Mouse (Mus musculus): ENCODE results near the gene Prss22.
"Not testable (repeated sequence)": the region's sequence is repeated elsewhere in the genome, so short reads cannot be mapped to it uniquely, and the experiment has no call there.

Prss22 gene

DNA sequence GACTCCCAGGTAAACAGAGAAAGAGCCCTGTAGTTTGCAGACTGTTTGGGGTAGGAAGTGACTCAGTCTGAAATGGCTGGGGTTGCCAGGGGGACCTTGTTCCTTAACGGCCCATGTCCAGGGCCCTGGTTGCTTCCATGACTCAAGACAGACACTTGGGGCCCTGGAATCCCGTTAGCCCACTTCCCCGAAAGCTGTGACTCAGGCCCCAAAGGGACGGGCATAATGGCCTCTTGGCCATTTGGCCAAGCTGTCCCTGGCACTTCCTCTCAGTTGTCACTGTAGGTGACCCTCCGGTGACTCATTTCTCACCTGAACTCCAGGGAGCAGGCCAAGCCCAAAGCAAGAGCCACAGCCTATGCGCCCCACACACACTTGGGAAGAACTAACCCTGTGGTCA lies 483 bp upstream of the Prss22 start:
- DNase-seq (ENCODE audit: low read depth in 2 of 2, low spot score in 2 of 2), result no peak

DNA sequence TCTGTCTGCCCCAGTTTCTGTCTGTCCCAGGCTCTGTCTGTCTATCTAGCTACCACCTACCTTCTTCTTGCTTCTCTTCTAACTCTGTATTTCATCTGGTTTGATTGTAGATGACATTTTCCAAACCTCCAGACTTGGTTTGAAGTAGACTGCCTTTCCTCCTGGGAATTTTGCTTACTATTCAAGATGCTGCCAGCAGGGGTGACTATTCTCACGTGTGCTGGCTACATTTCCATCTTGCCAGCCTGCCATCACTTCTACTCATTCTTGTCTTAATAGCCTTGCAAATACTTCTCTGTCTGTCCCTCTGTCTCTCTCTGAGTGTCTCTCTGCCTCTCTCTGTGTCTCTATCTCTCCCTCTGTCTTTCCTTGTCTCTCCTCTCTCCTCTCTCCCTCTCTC lies 2.5 kb downstream of the Prss22 start:
- DNase-seq (ENCODE audit: low read depth in 2 of 2, low spot score in 2 of 2), result no peak

DNA sequence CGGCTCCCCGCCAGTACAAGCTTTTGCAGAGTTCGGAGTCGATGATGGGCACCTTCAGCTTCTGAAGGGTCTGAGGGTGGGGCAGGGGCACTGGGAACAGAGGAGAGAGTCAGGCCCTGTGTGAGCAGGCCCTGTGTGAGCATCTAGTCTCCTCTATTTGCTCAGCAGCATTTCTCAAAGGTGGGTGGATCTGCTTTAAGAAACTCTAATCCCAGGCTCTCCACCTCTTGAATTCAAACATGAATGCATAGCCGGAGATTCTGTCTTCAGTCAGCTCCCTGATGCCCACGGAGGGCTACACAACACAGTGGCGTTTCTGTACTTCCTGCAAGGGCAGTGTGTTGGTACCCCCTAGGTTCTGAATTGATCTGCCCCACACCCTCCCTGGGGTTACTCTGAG lies 3.2 kb downstream of the Prss22 start:
- DNase-seq (ENCODE audit: low read depth in 2 of 2, low spot score in 2 of 2), result no peak

DNA sequence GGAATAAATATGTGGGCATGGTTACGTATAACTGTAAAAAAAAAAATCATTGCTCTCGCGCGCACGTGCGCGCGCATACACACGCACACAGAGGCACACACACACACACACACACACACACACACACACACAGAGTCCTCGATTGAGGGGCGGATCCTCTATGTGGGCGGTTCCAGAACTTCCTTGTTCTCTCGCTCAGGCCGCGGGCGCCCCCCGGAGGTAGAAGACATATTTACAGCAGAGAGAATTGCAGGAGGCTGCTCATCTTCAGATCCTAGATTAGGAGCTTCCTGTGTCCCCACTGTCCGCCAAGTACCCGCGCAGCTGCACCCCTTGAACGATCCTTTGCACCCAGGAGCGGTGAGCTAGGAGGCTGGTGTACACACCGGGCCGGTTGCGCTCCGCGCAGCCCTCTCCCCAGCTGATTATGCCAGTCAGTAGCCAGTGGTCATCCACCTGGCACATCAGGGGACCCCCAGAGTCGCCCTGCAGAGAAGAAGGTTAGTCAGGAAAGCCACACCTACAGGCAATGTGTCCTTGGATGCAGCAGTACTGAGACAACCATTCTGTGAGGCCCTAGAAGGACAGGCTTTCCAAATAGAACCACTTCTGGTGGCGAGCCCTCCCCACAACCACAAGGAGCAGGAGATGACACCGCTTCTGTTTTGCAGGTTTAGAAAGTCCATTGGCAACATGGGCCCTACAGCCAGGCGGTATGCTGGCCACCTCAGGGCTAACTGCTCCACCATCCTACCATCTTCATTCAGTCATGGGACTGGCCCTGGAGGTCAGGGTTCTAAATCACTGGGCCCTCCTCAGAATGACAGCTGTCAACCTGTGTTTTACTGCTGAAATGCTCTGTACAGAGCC lies 4.1 kb downstream of the Prss22 start:
- DNase-seq (ENCODE audit: low read depth in 2 of 2, low spot score in 2 of 2), result peak; percentile 88 to 94

DNA sequence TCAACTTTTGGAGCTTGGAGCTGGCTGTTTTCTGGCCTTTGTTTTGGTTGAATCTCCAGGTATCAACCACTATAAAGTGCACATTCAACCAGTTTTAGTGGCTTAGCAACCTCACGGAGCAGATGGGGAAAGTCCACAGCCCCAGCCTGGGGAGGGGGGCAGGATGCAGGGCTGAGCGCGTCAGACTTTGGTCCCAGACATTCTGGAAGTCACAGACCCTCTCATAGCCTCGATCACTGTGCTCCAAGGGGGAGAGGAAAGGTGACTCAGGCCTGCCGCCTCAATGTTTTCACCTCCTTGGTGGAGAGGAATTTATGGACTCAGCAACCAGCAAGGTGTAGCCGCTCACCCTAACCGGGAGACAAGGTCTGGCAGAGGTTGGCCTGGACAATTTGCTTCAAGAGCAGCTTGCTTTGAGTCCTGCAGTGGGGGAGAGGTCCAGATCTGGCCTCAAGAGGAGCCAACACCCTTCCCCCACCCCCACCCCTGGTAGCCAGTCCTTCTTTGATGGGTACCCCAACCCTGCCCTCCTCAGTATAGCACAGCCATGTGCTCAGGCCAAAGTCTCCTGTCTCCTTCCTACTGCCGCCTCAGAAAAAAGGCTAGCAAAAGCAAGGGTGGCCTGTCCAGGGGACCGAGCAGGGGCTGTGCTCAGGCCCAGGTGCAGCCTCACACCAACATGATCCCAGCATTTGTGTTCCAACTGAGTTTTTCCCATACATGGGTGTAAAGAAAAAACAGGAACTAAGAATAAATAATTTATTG lies 4.9 kb downstream of the Prss22 start:
- no peak for DNase-seq (ENCODE audit: low read depth in 2 of 2, low spot score in 2 of 2)

DNA sequence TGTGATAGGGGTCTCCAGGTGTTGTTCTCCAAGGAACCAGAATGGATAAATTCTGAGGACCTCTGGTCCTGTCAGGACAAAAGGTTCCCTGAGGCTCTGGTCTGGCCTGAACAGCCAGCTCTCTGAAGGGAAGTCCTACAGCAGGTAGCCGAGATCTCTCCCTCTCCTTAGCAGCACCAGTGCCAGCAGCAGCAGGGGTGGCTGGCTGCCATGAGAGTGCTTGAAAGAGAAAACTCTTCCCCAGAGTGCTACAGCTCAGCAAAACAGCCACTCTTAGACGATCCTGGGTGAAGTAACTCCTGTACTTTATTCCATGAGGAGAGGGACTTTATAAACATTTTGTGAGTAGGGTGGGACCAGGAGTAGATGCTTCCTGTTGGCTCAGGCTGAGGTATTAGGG lies 8.1 kb downstream of the Prss22 start:
- DNase-seq (ENCODE audit: low read depth in 2 of 2, low spot score in 2 of 2), result no peak

DNA sequence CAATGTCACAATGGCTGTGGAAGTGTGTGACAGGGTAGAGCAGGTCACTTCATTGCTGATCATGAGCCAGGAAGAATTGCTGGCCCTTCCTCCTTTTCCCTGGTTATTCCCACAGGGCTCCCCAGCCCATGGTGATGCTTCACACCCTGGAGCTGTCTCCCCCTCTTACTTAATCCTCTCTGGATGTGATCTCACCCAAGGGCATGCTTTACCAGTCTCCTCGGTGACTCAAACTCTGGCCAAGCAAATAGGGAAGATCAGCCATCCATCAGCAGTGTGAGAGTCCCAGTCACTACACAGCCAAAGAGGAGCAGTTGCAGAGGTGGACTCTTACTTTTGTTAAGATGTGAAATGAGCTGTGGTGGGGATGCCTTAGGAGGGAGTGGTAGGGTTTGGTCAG lies 12.9 kb downstream of the Prss22 start:
- DNase-seq (ENCODE audit: low read depth in 2 of 2, low spot score in 2 of 2), result no peak

DNA sequence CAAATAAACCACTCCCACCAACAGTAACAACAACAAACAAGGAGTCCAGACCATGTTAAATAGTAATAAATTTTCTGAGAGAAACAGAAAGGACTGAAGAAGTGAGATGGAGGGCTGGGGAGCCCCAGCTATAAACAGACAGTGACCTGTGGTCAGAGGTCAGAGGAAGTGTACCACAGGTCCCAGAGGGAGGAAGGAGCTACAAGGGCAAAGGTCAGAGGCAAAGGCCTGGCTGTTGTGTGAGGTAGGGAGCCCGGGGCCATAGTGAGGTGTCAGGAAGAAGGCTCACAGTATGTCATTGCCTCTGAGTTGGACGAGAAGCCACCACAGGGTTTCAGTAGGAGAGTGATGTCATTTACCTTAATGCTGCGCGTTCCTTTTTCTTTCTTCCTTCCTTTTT lies 15.0 kb downstream of the Prss22 start:
- no peak for DNase-seq (ENCODE audit: low read depth in 2 of 2, low spot score in 2 of 2)

DNA sequence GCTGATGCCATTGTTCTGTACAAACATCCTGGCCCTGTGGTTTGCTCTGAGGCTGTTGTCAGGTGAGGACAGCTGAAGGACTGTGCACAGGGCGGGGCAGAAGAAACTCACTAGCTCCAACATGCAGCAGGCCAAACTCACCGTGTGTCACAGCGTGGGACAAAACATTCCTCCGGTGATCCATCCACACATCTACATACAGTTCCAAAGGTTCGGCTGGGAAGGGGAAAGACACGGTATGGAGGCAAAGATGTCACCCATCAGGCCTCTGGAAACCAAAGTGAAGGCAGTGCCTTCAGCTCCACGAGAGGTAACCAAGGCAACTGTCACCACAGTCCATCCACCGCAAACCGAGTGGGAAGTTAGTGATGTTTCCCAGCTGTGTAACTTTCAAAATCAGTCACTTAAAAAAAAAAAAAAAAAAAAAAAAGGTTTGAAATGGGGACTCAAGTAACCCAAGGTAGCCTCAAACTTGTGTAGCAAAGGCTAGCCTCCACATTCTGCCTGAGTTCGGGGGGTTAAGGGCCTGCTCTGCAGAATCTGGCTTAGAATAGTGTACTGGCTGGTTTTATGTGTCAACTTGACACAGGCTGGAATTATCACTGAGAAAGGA lies 17.5 kb downstream of the Prss22 start, which contains the start of gene Prss30:
Gene Prss30 (minus strand): TSS at position 270 of the 613 bp plus-strand sequence.
- DNase-seq (ENCODE audit: low read depth in 2 of 2, low spot score in 2 of 2), result peak; percentile 30 to 31

DNA sequence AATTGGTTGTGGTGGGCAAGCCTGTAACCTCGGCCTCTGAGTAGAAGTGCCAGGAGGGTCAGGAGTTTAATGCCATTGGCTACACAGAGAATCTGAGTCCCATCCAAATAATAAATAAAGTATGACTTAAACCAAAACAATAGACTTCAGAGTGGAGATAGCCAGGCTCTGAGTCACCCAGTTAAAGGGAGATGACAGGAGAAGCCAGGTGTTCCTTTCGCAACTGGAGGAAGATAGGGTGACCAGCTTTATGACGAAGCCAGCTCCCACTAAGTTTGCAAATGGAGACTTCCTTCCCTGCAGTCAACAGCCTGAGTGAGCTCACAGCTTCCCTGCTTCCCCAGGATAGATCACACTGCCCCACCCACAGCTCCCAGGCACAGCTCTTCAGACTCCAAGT lies 18.4 kb downstream of the Prss22 start:
- no peak for DNase-seq (ENCODE audit: low read depth in 2 of 2, low spot score in 2 of 2)

DNA sequence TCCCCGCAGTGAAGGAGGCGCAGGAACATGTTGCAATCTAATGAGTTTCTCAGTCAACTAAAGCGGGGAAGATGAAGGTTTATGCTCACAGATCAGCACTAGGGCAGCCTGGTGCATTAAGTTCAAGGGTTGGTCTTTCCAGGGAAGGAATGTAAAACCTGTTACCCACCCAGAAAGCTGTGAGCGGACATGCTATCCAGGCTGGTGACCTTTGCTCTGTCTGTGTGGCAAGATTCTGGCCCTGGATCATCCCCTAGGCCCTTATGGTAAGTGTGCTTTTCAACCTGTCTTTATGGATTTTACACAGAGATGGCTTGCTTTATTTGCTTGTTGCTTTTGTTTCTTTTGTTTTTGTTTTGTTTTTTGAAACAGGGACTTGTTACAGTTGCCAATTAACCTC lies 21.2 kb downstream of the Prss22 start:
- DNase-seq (ENCODE audit: low read depth in 2 of 2, low spot score in 2 of 2), result no peak

DNA sequence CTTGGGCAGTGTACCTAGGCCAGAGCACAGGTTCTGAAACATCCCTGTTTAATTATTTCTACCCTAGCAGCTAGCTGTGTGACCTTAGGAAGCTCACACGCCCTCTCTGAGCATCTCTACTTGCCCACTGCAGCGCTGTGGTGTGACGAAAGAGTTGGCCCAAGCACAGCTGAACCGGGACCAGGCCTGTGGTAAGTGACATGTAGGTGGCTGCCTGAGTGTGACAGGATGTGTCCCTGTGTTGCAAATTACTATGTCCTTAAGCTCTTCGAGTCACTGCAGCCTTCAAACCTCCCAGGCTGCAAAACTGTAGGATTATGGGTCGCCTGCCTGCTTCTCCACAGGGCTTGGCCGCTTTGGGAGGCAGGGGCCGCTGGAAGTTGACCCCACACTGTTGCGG lies 26.6 kb downstream of the Prss22 start:
- DNase-seq (ENCODE audit: low read depth in 2 of 2, low spot score in 2 of 2), result no peak

DNA sequence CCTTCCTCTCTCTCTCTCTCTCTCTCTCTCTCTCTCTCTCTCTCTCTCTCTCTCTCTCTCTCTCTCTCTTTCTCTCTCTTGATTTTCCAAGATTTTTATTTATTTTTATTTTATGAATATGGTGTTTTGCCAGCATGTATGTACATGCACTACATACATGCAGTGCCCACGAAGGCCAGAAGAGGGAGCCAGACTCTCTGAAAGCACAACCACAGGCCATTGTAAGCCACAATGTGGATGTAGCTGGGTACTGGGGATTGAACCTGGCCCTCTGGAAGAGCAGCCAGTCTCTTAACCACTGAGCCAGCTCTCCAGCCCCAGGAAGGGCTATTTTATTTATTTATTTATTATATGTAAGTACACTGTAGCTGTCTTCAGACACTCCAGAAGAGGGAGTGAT lies 28.7 kb downstream of the Prss22 start:
- peak; percentile 67 to 81 for DNase-seq (ENCODE audit: low read depth in 2 of 2, low spot score in 2 of 2)

DNA sequence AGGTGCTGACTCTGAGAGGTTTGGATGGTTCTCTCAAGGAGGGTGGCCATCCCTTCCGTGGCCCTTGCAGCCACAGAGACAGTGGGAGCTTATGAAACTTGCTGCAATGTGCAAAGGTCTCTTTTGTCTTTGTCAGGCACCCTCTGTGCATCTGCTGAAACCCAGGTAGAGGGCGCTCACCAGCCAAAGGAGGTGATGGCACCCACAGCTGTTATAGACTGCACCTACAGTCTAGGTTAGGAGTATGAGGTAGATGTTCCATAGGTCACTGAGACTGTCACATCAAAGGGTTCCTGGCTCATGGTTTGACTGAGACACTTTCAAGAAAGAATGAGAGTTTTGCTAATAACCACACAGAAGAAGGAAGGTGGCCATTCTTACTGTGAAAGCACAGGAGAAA lies 29.1 kb downstream of the Prss22 start:
- DNase-seq (ENCODE audit: low read depth in 2 of 2, low spot score in 2 of 2), result no peak

DNA sequence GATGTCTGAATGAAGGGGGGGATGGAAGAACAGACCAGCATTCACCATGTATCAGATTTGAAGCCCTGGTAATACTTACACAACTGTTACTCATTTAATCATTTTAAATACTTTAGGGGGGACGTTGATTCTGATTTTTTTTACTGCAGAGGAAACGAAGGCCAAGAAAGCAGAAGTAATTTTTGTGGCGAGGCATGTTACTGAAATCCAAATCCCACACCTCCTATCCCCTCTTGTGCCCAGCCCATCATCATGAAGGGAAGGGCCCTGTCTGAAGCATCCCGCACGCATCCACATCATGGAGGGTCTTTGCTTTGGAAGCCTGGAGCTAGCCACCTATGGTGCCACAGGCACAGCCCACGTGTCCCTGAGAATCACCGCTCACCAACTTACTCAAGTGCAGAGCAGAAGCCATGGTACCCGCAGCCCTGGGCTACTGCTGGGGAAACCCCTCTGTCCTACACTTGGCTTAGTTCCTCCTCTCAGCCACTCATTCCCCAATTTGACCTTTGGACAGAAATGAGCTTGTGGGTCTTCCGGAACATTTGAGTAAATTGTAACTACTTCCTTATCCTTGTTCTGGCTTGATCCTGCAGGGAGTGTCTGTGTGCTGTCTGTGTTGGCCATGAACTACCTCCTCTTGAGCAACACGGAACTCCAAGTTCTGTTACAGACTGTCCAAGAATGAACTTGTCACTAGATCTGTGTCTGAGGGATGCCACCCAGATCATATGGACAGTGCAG lies 31.1 kb downstream of the Prss22 start:
- DNase-seq (ENCODE audit: low read depth in 2 of 2, low spot score in 2 of 2), result no peak

DNA sequence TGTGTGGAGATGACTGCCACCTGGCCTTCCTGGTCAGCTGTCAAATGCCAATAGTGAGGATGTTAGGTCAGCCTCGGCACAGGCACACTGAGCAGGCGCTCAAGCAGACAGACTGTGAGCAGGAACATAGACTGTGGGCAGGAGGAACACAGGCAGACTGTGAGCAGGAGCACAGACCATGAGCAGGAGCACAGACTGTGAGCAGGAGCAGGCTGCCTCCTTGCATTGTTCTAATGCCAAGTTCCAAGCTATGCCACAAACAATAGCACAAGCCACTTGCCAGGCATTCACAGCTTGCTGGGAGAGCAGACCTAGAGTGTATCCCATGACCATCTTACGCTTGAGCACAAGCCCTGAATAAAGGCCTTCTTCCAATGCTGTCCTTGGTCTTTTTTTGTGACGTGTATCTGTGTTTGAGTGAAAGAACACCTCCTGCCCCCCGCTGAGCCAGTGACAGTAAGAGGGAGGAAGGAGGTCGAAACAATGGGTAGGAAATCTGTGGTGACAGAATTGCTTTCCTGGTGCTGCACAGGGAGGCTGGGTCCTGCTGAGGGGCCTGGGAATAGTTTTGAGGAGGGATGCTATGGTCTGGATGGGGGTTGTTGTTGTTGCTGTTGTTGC lies 32.0 kb downstream of the Prss22 start:
- DNase-seq (ENCODE audit: low read depth in 2 of 2, low spot score in 2 of 2), result no peak

DNA sequence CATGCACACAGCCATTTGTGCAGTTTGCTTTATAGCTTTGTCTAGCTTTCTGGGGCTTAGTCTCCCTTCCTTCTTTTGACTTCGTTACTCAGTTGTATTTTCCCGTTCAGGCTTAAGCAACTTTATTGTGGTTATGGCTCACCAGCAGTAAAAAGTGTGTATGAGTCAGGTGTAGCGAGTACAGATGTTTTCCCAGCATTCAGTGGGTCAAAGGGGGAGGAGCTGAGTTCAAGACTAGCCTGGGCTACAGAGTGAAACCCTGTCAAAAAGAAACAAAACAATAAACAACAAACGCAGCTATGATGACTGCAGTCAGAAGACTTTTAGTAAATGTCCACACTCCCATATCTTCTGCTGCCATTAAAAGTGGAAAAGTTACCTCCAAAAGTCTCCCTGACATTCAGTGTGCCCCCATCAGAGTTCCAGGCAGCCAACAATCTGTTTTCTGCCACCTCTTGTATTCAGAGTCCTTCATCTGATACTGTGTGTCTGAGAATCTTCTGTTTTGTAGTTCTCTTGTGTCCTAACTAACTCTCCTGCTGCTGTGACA lies 36.3 kb downstream of the Prss22 start:
- no peak for DNase-seq (ENCODE audit: low read depth in 2 of 2, low spot score in 2 of 2)

DNA sequence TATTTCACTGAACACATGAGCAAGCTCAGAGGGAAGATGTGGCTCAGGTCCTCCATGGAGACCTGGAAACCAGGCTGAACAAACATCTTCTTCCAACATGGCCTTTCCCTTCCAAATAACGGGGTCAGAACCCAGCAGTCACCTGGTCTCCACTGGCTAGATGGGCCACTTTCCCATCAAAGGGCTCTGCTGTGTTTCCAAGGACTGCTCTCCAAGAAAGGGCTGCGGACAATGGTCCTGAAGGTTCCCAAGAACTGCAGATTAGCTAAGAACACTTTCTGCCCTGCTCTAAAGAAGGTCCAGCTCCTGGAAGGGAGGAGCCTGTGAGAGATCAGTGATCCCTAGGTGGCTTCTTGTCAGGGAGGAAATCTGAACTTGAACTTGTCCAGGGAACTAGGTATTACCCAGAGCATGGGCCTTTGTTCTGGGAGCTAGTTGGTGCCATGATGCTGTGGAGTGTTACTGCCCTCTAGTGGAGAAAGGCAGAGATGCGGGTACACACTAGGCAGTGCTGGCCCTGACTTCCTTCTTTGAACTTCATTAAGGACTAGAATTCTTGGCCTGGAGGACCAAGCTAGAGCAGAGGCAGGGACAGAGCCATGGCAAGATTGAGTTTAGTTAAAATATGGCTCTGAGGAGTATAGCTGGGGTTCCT lies 37.7 kb downstream of the Prss22 start:
- peak; percentile 69 to 76 for DNase-seq (ENCODE audit: low read depth in 2 of 2, low spot score in 2 of 2)

DNA sequence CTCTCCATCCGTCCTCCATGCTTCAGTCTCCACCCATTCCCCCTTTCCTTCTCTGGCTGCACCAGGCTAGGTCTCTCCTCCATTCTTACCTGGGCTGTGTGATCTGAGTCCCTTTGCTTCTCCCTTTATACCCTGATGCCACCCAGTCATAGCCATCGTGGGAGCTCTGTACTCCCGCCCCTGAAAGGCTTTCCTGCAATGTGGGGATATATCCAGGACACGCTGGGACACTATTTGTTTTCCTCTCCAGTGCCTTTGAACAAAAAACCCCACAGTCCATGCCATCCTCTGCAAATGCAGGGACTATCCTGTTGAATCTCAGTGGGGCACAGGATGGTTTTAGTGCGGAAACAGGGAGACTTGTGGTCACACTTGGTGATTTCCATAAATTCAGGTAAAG lies 42.7 kb downstream of the Prss22 start, which contains the start of gene Sbpl:
Gene Sbpl (minus strand): TSS at position 101 of the 400 bp plus-strand sequence.
- DNase-seq (ENCODE audit: low read depth in 2 of 2, low spot score in 2 of 2), result no peak

DNA sequence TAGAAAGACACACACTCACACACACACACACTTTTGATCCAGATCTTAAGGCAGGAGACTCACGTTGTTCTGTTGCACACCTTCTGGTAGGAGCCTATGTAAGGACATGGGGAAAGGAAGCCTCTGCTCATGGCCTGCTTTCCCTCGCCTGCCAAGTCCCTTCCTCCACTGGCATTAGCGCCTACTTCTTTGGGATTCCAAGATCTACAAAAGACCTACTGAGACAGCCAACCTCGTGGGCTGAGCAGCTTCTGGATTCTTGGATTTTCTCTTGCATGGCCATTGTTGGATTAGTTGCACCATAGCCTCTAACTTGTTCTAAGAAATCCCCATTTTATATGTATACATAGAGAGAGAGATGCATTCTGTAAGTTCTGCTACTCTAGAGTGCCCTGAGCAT lies 47.1 kb downstream of the Prss22 start:
- not testable (repeated sequence) for DNase-seq (ENCODE audit: low read depth in 2 of 2, low spot score in 2 of 2)

Measured in CD8-positive naive resting alpha-beta T cell, adult 2 months (primary cell).